21 mouse cellular contexts compared by ENCODE assay signal in genomic region chr3:79227356-79228088, GRCm38 (mm10). TPM values are rescaled to one million over a fixed set of nuclear protein-coding genes. Genes with fewer than 3 reads are reported as not detected.
DNase-seq lines count a peak whose midpoint lies in the region; ATAC-seq lines count a peak whose summit lies in the region.
"Had no signal": no experiment of that assay in that cellular context is flagged by ENCODE, and none has a peak within 500 bp of the region (broad histone marks: within the 10 kb centered on the region; RNA-seq: fewer than 3 reads in every experiment).

No protein-coding gene starts in this region.

- DNase-seq in heart, adult 11 months: peak; percentile 74
- DNase-seq in heart, postnatal 14 days: no peak
- DNase-seq in CD4-positive helper T cell, adult 2 months (ENCODE audit: low read depth, low spot score): peak; percentile 82
- no peak for DNase-seq in midbrain, embryonic 10.5 days (ENCODE audit: low spot score)
- DNase-seq in left cerebral cortex, postnatal 10 days (ENCODE audit: extremely low spot score in 1 of 2, low spot score in 2 of 2): no peak
- no peak for DNase-seq in spleen, adult 18-20 months
- DNase-seq: cerebellum, adult 9-11 months; heart, postnatal 10 days; kidney, adult 2 months; kidney, postnatal 4 days; liver; lung, adult 2 months; right cerebral cortex, postnatal 14 days had no signal

- peak; percentile 55 for ATAC-seq in common myeloid progenitor, adult 5-6 weeks (replicated peaks; ENCODE audit: low read depth, poor library complexity, severe bottlenecking)
- peak; percentile 74 for ATAC-seq in monocyte, adult 5-6 weeks (replicated peaks; ENCODE audit: insufficient number of reproducible peaks, low FRiP score, low TSS enrichment, poor library complexity, severe bottlenecking)
- ATAC-seq: forebrain, embryonic 14.5 days; midbrain, embryonic 16.5 days had no signal

- no peaks in the 10 kb centered on the region for H3K27me3 ChIP-seq in midbrain, embryonic 10.5 days (ENCODE audit: low read depth, poor library complexity, severe bottlenecking)
- H3K27me3 ChIP-seq: neural tube, embryonic 12.5 days had no signal

- WGBS in midbrain, embryonic 10.5 days: 91% methylated on average over 17 of the region's 17 CpGs

- H3K27ac ChIP-seq in midbrain, embryonic 10.5 days (replicated peaks): no peak overlapping the region
- H3K27ac ChIP-seq: hindbrain, embryonic 14.5 days; macrophage; neural tube, embryonic 12.5 days; stomach, postnatal 0 days had no signal

- H3K4me1 ChIP-seq in midbrain, embryonic 10.5 days: peaks cover 7% of the 10 kb centered on the region

- no peaks in the 10 kb centered on the region for H3K9me3 ChIP-seq in midbrain, embryonic 10.5 days (replicated peaks)
- H3K9me3 ChIP-seq: neural tube, embryonic 12.5 days had no signal

- H3K36me3 ChIP-seq in midbrain, embryonic 10.5 days: no peaks in the 10 kb centered on the region
- H3K36me3 ChIP-seq: neural tube, embryonic 12.5 days had no signal

- H3K4me3 ChIP-seq in midbrain, embryonic 10.5 days: no peak overlapping the region
- H3K4me3 ChIP-seq: neural tube, embryonic 12.5 days had no signal

- intact Hi-C loops in heart, postnatal 14 days (cut with DNase I): loop anchor here (10.0 kb wide), 1 partner anchor 137 kb away; no protein-coding TSS in a partner anchor
- intact Hi-C loops in left cerebral cortex, postnatal 10 days (cut with DNase I): no loop called here

RNA-seq across cellular contexts. Expression of gene Rapgef2, which starts 58.8 kb away (rescaled TPM):
- total RNA-seq in heart, postnatal 14 days (2021): 10 to 100 TPM; 34.9 to 35.6 TPM
- total RNA-seq in common myeloid progenitor, adult 5-6 weeks (2017): 13.3 and 19.0 TPM in 2 replicates
- total RNA-seq in monocyte, adult 5-6 weeks (2017): 28.9 to 48.8 TPM (median 34.6 TPM) in 3 replicates
- polyA plus RNA-seq in midbrain, embryonic 10.5 days (2016; fragmentation: Nextera tagmentation; extraction: Ambion mirVana): 3.9 and 5.0 TPM in 2 replicates
- 10 to 100 TPM; 92.8 to 96.4 TPM for total RNA-seq in left cerebral cortex, postnatal 10 days (2021)

Comparison
In these comparisons a context has a peak if more than half of its experiments do, and no peak if none do; other contexts are left out.
1. DNase-seq: peak in heart, adult 11 months (single experiment) and CD4-positive helper T cell, adult 2 months (single experiment); none in heart, postnatal 14 days (0 of 2), midbrain, embryonic 10.5 days (single experiment), left cerebral cortex, postnatal 10 days (0 of 2) and spleen, adult 18-20 months (0 of 2).